Mouse (Mus musculus): ENCODE data around the gene Rassf2. TPM values are rescaled to one million over a fixed set of nuclear protein-coding genes. Genes with fewer than 3 reads are reported as not detected.

The Rassf2 gene
- polyA plus RNA-seq, 1 experiment = 11.9 TPM

DNA sequence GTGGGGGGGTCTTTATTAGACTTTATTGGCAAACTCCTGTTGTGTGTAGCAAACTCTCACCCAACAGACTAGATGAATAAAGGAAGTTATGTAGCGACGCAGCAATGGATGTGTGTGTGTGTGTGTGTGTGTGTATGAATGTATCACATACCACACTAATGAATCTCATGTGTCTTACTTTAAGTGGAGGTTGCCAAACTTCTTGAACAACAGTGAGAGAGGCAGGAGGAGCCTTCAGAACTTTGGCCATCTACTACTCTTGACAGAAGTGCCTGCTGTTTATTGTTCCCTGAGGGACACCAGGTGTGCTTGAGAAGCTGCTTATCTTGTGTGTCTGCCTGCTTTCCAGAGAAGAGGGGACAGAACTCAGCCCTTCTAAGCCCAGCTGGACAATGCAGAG, 19.3 kb downstream of the Rassf2 start:
- Histone ChIP-seq H3K4me1 (ENCODE audit: control insufficient read depth, insufficient read depth, low read length) (peaks cover 11% of the 10 kb centered on the region), H3K27ac (ENCODE audit: insufficient read depth, low read length) (no peak overlapping the region; the same call in 1 of the 2 replicates), H3K4me3 (ENCODE audit: insufficient read depth, low read length) (no peak overlapping the region)
- TF ChIP-seq POLR2A (IDR thresholded peaks at IDR 0.05; ENCODE audit: low read depth, low read length) (0 out of 2 replicates have a peak, but pooled peaks have one; percentile 18), CTCF (IDR thresholded peaks at IDR 0.05; ENCODE audit: borderline replicate concordance, insufficient read depth, low read length) (no peak)

DNA sequence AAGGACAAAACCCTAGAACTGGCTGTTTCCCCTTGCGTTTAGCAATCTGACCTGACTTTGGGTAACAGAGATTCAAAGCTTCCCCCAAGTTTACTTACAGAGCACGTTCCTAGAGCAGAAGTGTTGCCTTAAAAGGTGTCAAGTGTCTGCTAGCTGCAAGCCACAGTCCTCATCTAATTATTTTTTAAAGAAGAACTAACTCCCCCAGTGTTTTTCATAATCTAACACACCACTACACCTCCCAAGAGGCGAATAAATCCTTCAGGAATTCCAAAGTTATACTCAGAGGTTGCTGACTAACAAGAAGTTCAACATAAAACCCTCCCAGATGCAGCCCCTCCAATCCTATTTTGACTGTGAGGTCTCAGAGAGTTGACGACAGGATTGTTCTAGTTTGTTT, 21.9 kb downstream of the Rassf2 start:
- Histone ChIP-seq H3K4me3 (ENCODE audit: insufficient read depth, low read length) (no peak overlapping the region), H3K4me1 (ENCODE audit: control insufficient read depth, insufficient read depth, low read length) (peaks cover 23% of the 10 kb centered on the region), H3K27ac (ENCODE audit: insufficient read depth, low read length) (peak overlapping the region; percentile 25; the same call in 1 of the 2 replicates)
- TF ChIP-seq CTCF (IDR thresholded peaks at IDR 0.05; ENCODE audit: borderline replicate concordance, insufficient read depth, low read length) = no peak
- no peak for TF ChIP-seq POLR2A (IDR thresholded peaks at IDR 0.05; ENCODE audit: low read depth, low read length)

DNA sequence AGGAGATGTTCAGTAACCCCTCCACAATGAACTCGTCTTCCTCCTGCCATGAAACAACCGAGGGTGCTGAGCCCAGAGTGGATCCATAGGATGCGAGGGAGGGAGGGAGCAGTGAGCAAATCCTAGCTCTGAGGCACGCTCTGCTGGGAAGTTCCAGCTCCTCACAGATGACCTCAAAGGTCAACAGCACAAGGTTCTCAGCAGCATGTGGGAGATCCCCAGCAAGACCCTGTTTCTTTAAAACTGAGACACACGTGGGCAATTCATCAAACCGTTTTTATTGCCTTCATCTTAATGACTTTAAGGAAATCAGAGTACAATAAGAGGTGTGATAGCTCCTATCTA, 22.6 kb downstream of the Rassf2 start:
- peak overlapping the region; percentile 84 for H3K27ac ChIP-seq (ENCODE audit: insufficient read depth, low read length)

DNA sequence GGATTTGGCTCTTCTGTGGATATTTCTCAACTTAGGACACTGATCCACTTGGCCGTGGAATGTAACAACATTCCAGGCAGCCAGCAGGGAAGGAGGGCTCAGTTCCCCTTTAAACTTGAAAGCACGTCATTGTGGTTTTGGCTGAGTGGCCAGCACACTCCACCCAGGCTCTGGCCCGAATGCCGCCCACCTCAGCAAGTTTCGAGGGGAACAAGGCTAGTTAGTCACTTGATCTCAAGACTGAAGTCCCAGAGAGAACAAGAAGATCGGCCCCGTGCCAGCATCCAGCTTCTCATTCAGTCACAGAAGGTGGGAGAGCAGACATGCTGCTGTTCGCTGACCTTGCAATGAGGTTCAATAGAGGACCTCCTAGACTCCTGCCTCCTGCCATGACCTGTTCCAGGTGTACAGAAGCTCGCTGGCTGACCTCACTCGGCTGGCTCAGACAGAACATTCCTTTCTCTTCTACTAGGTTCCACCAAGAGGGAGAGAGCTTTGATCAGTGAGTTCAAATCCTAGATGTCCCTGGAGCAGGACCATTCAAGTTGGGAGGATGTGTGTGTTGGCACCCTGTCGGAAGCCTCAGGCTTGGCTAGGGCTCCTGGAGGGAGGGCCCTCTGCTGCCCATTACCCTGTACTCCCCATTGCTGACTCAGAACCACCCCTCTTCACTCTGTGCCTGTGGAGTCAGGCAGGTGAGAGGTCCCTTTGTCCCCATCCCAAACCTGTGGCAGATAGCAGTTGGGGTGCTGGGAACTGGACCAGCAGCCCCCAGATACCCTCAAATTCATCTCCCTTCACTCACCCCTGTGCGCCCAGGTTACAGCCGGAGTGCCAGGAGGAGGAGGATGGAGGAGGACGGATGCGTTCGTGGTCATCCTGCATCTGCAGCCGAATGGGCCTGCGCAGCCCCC, 23.2 kb downstream of the Rassf2 start:
- no peak overlapping the region for H3K4me3 ChIP-seq (ENCODE audit: insufficient read depth, low read length)
- peaks cover 23% of the 10 kb centered on the region for H3K4me1 ChIP-seq (ENCODE audit: control insufficient read depth, insufficient read depth, low read length)
- H3K27ac ChIP-seq (ENCODE audit: insufficient read depth, low read length) = peak overlapping the region; percentile 90
- no peak for TF ChIP-seq CTCF (IDR thresholded peaks at IDR 0.05; ENCODE audit: borderline replicate concordance, insufficient read depth, low read length)
- peak; percentile 32; the same call in 1 of the 2 replicates for TF ChIP-seq POLR2A (IDR thresholded peaks at IDR 0.05; ENCODE audit: low read depth, low read length)

More for the DNA sequence above, 22.6 kb downstream of the Rassf2 start:
- Histone ChIP-seq H3K4me1 (ENCODE audit: control insufficient read depth, insufficient read depth, low read length) (peaks cover 23% of the 10 kb centered on the region), H3K4me3 (ENCODE audit: insufficient read depth, low read length) (no peak overlapping the region)
- TF ChIP-seq POLR2A (IDR thresholded peaks at IDR 0.05; ENCODE audit: low read depth, low read length) (no peak), CTCF (IDR thresholded peaks at IDR 0.05; ENCODE audit: borderline replicate concordance, insufficient read depth, low read length) (no peak)

DNA sequence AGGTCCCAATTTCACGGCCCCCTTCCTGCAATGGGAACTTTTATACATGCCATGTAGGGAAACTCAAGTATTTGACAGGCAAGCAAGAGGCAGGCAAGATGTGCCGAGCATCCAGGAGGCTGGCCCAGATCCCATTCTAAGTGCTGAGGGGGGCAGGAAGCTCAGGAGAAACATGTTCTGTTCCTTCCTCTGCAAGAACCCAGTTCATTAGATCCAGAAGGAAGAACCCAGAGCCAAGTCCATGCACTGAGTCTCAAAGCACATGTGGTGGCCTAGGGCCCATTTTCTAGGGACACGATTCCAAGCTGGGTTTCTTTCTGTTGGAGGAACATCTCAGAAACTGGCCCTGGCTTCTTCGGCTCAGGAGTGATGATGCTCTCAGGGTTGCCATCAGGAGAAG, 24.6 kb downstream of the Rassf2 start:
- TF ChIP-seq POLR2A (IDR thresholded peaks at IDR 0.05; ENCODE audit: low read depth, low read length) (no peak), CTCF (IDR thresholded peaks at IDR 0.05; ENCODE audit: borderline replicate concordance, insufficient read depth, low read length) (no peak)
- Histone ChIP-seq H3K4me3 (ENCODE audit: insufficient read depth, low read length) (no peak overlapping the region), H3K27ac (ENCODE audit: insufficient read depth, low read length) (peak overlapping the region; percentile 90), H3K4me1 (ENCODE audit: control insufficient read depth, insufficient read depth, low read length) (peaks cover 19% of the 10 kb centered on the region)

DNA sequence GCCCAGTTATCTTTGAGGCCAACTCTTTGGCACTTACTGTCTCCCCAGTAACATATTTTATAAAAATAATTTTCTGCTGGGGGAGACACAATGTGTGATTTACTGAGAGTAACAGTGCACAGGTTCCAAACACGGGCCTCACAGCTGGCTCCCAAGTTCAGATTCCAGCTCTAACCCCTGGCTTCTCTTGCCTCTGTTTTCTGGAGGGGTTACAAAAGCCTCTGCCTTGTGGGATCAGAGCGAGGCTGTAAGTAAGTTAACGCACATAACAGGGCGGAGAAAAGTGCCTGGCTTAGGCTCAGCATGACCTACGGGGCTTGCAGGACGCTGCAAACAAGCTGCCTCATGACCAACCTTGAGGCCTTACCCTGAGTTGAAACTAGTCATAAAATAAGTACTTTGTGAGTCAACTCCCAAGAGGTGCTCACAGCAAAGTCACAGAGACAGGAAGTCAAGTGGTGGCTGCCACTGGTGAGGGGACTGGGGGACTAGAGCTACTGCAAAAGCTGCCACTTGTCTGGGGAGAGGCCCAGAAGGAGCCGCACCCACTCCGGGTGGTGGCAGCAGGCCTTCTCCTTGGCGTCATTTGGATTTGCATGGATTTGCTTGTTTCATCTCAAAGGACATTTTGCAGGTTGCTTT, 25.4 kb downstream of the Rassf2 start:
- Histone ChIP-seq H3K4me1 (ENCODE audit: control insufficient read depth, insufficient read depth, low read length) (peaks cover 19% of the 10 kb centered on the region), H3K27ac (ENCODE audit: insufficient read depth, low read length) (peak overlapping the region; percentile 90), H3K4me3 (ENCODE audit: insufficient read depth, low read length) (no peak overlapping the region)
- TF ChIP-seq POLR2A (IDR thresholded peaks at IDR 0.05; ENCODE audit: low read depth, low read length) (no peak), CTCF (IDR thresholded peaks at IDR 0.05; ENCODE audit: borderline replicate concordance, insufficient read depth, low read length) (no peak)

DNA sequence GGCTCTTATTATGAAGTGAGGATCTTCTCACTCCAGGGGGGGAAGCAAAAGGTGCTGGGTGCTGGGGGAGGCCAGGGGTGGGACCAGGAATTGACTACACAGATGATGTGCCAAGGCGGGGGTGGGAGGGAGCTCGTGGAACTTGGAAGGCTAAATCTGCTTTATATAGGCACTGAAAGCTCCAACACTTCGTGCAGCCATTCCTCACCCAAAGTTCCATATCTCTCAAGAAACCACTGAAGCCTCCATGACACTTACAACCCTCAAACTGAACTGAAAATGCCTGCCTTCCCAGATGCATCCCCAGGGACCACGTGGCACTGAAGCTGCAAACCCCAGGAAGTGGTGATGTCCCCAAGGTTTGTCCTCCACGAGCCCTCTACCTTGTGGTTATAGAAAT, 26.1 kb downstream of the Rassf2 start:
- Histone ChIP-seq H3K27ac (ENCODE audit: insufficient read depth, low read length) (no peak overlapping the region), H3K4me1 (ENCODE audit: control insufficient read depth, insufficient read depth, low read length) (peaks cover 19% of the 10 kb centered on the region), H3K4me3 (ENCODE audit: insufficient read depth, low read length) (no peak overlapping the region)
- no peak for TF ChIP-seq POLR2A (IDR thresholded peaks at IDR 0.05; ENCODE audit: low read depth, low read length)
- no peak for TF ChIP-seq CTCF (IDR thresholded peaks at IDR 0.05; ENCODE audit: borderline replicate concordance, insufficient read depth, low read length)

DNA sequence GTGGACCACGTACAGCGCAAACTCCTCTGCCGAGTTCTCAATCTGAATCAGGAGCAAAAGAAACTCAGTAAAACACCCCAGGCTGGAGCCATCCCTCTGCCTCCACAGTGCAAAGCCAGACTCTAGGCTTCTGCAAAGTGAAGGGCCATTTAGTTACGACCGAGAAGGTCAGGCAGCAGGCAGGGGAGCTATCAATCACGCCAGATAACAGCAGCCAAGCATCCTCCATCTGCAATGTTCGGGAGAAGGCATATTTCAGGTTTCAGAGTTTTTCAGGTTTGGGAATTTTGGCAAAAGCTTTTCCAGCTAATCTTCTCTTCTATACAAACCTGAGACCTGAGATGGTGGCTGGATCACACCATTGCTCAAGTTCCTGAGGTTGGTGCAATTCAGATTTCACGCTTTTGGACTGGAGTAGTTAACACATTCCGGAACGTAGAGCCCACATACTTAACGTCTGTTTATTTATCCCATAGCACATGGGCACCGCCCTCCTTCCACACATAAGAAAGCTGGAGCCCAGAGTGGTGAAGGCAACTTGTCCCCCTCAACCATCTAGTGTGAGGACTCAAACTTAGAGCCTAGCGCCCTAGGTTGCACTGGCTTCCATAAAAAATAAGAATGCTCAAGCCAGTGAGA, 28.2 kb downstream of the Rassf2 start:
- H3K4me3 ChIP-seq (ENCODE audit: insufficient read depth, low read length) = no peak overlapping the region
- TF ChIP-seq CTCF (IDR thresholded peaks at IDR 0.05; ENCODE audit: borderline replicate concordance, insufficient read depth, low read length) (no peak), POLR2A (IDR thresholded peaks at IDR 0.05; ENCODE audit: low read depth, low read length) (no peak)
- peaks cover 17% of the 10 kb centered on the region for H3K4me1 ChIP-seq (ENCODE audit: control insufficient read depth, insufficient read depth, low read length)
- no peak overlapping the region for H3K27ac ChIP-seq (ENCODE audit: insufficient read depth, low read length)

DNA sequence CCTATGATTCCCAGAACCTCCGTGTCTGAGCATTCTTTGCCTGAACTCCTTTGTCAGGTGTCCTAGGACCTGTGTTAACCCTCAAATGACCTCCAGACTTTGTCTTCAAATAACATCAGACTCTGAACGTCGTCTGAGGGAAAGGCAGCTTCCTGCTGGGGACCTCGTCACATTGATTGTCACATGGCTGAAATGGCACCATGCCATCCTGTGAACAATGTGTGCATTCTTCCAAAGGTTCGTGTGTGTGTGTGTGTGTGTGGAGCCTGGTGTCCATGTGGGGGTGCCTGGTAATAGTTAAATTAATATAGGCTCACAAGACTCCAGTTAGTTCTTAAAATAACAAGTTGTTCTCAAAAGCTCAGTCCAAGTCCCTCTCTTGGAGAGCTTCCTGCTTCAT, 32.7 kb downstream of the Rassf2 start:
- TF ChIP-seq CTCF (IDR thresholded peaks at IDR 0.05; ENCODE audit: borderline replicate concordance, insufficient read depth, low read length) = no peak
- TF ChIP-seq POLR2A (IDR thresholded peaks at IDR 0.05; ENCODE audit: low read depth, low read length) = no peak
- Histone ChIP-seq H3K27ac (ENCODE audit: insufficient read depth, low read length) (no peak overlapping the region), H3K4me1 (ENCODE audit: control insufficient read depth, insufficient read depth, low read length) (no peaks in the 10 kb centered on the region), H3K4me3 (ENCODE audit: insufficient read depth, low read length) (no peak overlapping the region)

All from embryonic fibroblast, embryonic 13.5 days (primary cell).